Mouse (Mus musculus) cerebellum, adult 2 months (tissue): ENCODE measurements around the gene Dpy19l1. TPM values are rescaled to one million over a fixed set of nuclear protein-coding genes. Genes with fewer than 3 reads are reported as not detected.

Experiments
- DNase-seq, 2 experiments: peaks; one replicate each; pipeline ENCODE4 v3.0.0; 2021
- H3K27ac ChIP-seq: fragments of 200-500 bp; 2 replicates; pipeline ENCODE4 v1.5.1; 2012; ENCODE audit warnings: low read length, control low read depth, inconsistent platforms; ENCODE audit not compliant: insufficient read depth
- H3K27me3 ChIP-seq: fragments of 200-500 bp; 2 replicates; pipeline ENCODE4 v1.6.1; 2012; ENCODE audit warnings: inconsistent platforms, mild to moderate bottlenecking, low read length, moderate library complexity; ENCODE audit not compliant: control insufficient read depth, insufficient read depth
- H3K4me1 ChIP-seq: fragments of 200-500 bp; 2 replicates; pipeline ENCODE4 v1.6.1; 2011; ENCODE audit warnings: low read length; ENCODE audit not compliant: control insufficient read depth, insufficient read depth
- H3K4me3 ChIP-seq: fragments of 200-500 bp; replicated peaks from 2 replicates; pipeline ENCODE3; 2011; ENCODE audit warnings: mild to moderate bottlenecking, low read depth, low read length, control low read depth; ENCODE audit not compliant: insufficient read depth
- CTCF ChIP-seq: fragments of 200-500 bp; IDR thresholded peaks from 2 replicates; pipeline ENCODE4 v1.5.1; 2011; ENCODE audit warnings: low read depth, mild to moderate bottlenecking, control low read depth, low read length, moderate library complexity, borderline replicate concordance; ENCODE audit not compliant: insufficient read depth
- POLR2A ChIP-seq: fragments of 200-500 bp; IDR thresholded peaks from 2 replicates; pipeline ENCODE4 v1.6.1; 2011; ENCODE audit warnings: low read length, control low read depth, borderline replicate concordance; ENCODE audit not compliant: insufficient read depth
- WGBS: fragments of 180-500 bp; shearing (Covaris S2); methylation state at CpG from one replicate; pipeline ENCODE4 v1.1.7; 2018; 5-methylcytosine and 5-hydroxymethylcytosine counted together
- polyA plus RNA-seq: library from polyadenylated mRNA; depleted of rRNA; stranded (reverse); fragments of >200 nt; gene quantifications from 2 replicates; pipeline ENCODE4 v1.2.3, GENCODE M21; 2012

The Dpy19l1 gene
- polyA plus RNA-seq, 1 experiment = 57.3 TPM

GRCm38 (mm10) chr9:24421888-24422287, 81.1 kb downstream of the Dpy19l1 start:
- H3K27me3 ChIP-seq = no peaks in the 10 kb centered on the region
- no peak for TF ChIP-seq POLR2A
- TF ChIP-seq CTCF = no peak
- no peak for DNase-seq
- H3K27ac ChIP-seq = no peak overlapping the region
- WGBS = 75% methylated on average over 1 of the region's 1 CpGs
- H3K4me3 ChIP-seq = no peak overlapping the region
- peaks cover 11% of the 10 kb centered on the region for H3K4me1 ChIP-seq

GRCm38 (mm10) chr9:24421221-24421620, 81.7 kb downstream of the Dpy19l1 start:
- no peak overlapping the region for H3K27ac ChIP-seq
- TF ChIP-seq CTCF (no peak), POLR2A (no peak)
- H3K4me3 ChIP-seq = no peak overlapping the region
- peaks cover 11% of the 10 kb centered on the region for H3K4me1 ChIP-seq
- H3K27me3 ChIP-seq = no peaks in the 10 kb centered on the region
- no peak for DNase-seq
- WGBS = 56% methylated on average over 3 of the region's 3 CpGs

GRCm38 (mm10) chr9:24420144-24420543, 82.8 kb downstream of the Dpy19l1 start:
- peaks cover 11% of the 10 kb centered on the region for H3K4me1 ChIP-seq
- H3K27ac ChIP-seq = no peak overlapping the region
- no peaks in the 10 kb centered on the region for H3K27me3 ChIP-seq
- WGBS = 99% methylated on average over 4 of the region's 4 CpGs
- no peak for DNase-seq
- no peak for TF ChIP-seq CTCF
- no peak for TF ChIP-seq POLR2A
- no peak overlapping the region for H3K4me3 ChIP-seq

GRCm38 (mm10) chr9:24418281-24418680, 84.7 kb downstream of the Dpy19l1 start:
- WGBS = 18% methylated on average over 5 of the region's 5 CpGs

GRCm38 (mm10) chr9:24411483-24411882, 91.5 kb downstream of the Dpy19l1 start:
- H3K4me1 ChIP-seq = no peaks in the 10 kb centered on the region
- 97% methylated on average over 8 of the region's 8 CpGs for WGBS
- DNase-seq = no peak
- H3K27me3 ChIP-seq = no peaks in the 10 kb centered on the region
- no peak for TF ChIP-seq POLR2A
- no peak for TF ChIP-seq CTCF
- no peak overlapping the region for H3K27ac ChIP-seq
- no peak overlapping the region for H3K4me3 ChIP-seq

More at GRCm38 (mm10) chr9:24418281-24418680, 84.7 kb downstream of the Dpy19l1 start:
- H3K27me3 ChIP-seq = no peaks in the 10 kb centered on the region
- no peak overlapping the region for H3K4me3 ChIP-seq
- TF ChIP-seq CTCF = peak; percentile 26; the same call in 1 of the 2 replicates
- TF ChIP-seq POLR2A = no peak
- peaks cover 6% of the 10 kb centered on the region for H3K4me1 ChIP-seq
- H3K27ac ChIP-seq = no peak overlapping the region
- DNase-seq = peak; percentile 23 to 61

- no peak overlapping the region for H3K27ac ChIP-seq
- no peaks in the 10 kb centered on the region for H3K27me3 ChIP-seq
- no peaks in the 10 kb centered on the region for H3K4me1 ChIP-seq
- WGBS = 94% methylated on average over 1 of the region's 1 CpGs
- TF ChIP-seq CTCF (no peak), POLR2A (no peak)
- no peak for DNase-seq
- no peak overlapping the region for H3K4me3 ChIP-seq
These were observed 92.5 kb downstream of the Dpy19l1 start for GRCm38 (mm10) chr9:24410439-24410838.

- Histone ChIP-seq H3K27ac (no peak overlapping the region), H3K4me3 (no peak overlapping the region), H3K27me3 (no peaks in the 10 kb centered on the region), H3K4me1 (no peaks in the 10 kb centered on the region)
- DNase-seq = no peak
- 90% methylated on average over 3 of the region's 3 CpGs for WGBS
- TF ChIP-seq POLR2A (no peak), CTCF (no peak)
These were observed 94.9 kb downstream of the Dpy19l1 start for GRCm38 (mm10) chr9:24407992-24408391.

GRCm38 (mm10) chr9:24394146-24394545, 108.8 kb downstream of the Dpy19l1 start:
- Histone ChIP-seq H3K4me1 (no peaks in the 10 kb centered on the region), H3K4me3 (no peak overlapping the region), H3K27me3 (no peaks in the 10 kb centered on the region), H3K27ac (no peak overlapping the region)
- WGBS = 55% methylated on average over 3 of the region's 3 CpGs
- TF ChIP-seq POLR2A (no peak), CTCF (no peak)
- DNase-seq = no peak

- no peaks in the 10 kb centered on the region for H3K27me3 ChIP-seq
- H3K4me1 ChIP-seq = no peaks in the 10 kb centered on the region
- TF ChIP-seq POLR2A (no peak), CTCF (no peak)
- no peak for DNase-seq
- no peak overlapping the region for H3K27ac ChIP-seq
- no peak overlapping the region for H3K4me3 ChIP-seq
- 76% methylated on average over 8 of the region's 8 CpGs for WGBS
These were observed 112.1 kb downstream of the Dpy19l1 start for GRCm38 (mm10) chr9:24390807-24391370.
